Mouse (Mus musculus): ENCODE data around the gene Supt5. TPM values are rescaled to one million over a fixed set of nuclear protein-coding genes. Genes with fewer than 3 reads are reported as not detected.

Gene Supt5
- total RNA-seq, 2 experiments from 2014 or later: 113 to 123 TPM

GRCm38 (mm10) chr7:28306216-28306615 is 32.3 kb downstream of the Supt5 start:
- no peak for DNase-seq (ENCODE audit: low spot score in 2 of 2)

- no peak for DNase-seq (ENCODE audit: low spot score in 2 of 2)
These were observed 32.9 kb downstream of the Supt5 start for GRCm38 (mm10) chr7:28305641-28306040.

GRCm38 (mm10) chr7:28301616-28302433 is 36.7 kb downstream of the Supt5 start, which contains the start of gene Dll3:
Gene Dll3 (minus strand): TSS chr7:28302238.
- peak in 1 of 2 experiments; percentile 37 for DNase-seq (ENCODE audit: low spot score in 2 of 2)

- DNase-seq (ENCODE audit: low spot score in 2 of 2): no peak
These were observed 39.5 kb downstream of the Supt5 start for GRCm38 (mm10) chr7:28298837-28299625.

- peak in 1 of 2 experiments; percentile 35 for DNase-seq (ENCODE audit: low spot score in 2 of 2)
These were observed 44.1 kb downstream of the Supt5 start for GRCm38 (mm10) chr7:28294481-28294880.

GRCm38 (mm10) chr7:28290638-28291590 is 47.6 kb downstream of the Supt5 start, which contains the start of gene Selenov:
Gene Selenov (minus strand): TSS chr7:28291186.
- DNase-seq (ENCODE audit: low spot score in 2 of 2): no peak

- no peak for DNase-seq (ENCODE audit: low spot score in 2 of 2)
These were observed 48.4 kb downstream of the Supt5 start for GRCm38 (mm10) chr7:28290165-28290564.

- DNase-seq (ENCODE audit: low spot score in 2 of 2): no peak
These were observed 57.9 kb downstream of the Supt5 start for GRCm38 (mm10) chr7:28280630-28281029.

- no peak for DNase-seq (ENCODE audit: low spot score in 2 of 2)
These were observed 60.3 kb downstream of the Supt5 start for GRCm38 (mm10) chr7:28278279-28278652.

GRCm38 (mm10) chr7:28277615-28278278 is 60.8 kb downstream of the Supt5 start, which contains the start of gene Eid2b:
Gene Eid2b (plus strand): TSS chr7:28277739.
- peak; percentile 89 to 95 for DNase-seq (ENCODE audit: low spot score in 2 of 2)

GRCm38 (mm10) chr7:28277237-28277614 is 61.3 kb downstream of the Supt5 start:
- no peak for DNase-seq (ENCODE audit: low spot score in 2 of 2)

GRCm38 (mm10) chr7:28271761-28272160 is 66.8 kb downstream of the Supt5 start:
- no peak for DNase-seq (ENCODE audit: low spot score in 2 of 2)

- no peak for DNase-seq (ENCODE audit: low spot score in 2 of 2)
These were observed 69.2 kb downstream of the Supt5 start for GRCm38 (mm10) chr7:28269355-28269754.

GRCm38 (mm10) chr7:28268576-28268975 is 70.0 kb downstream of the Supt5 start:
- DNase-seq (ENCODE audit: low spot score in 2 of 2): no peak

- peak in 1 of 2 experiments; percentile 33 for DNase-seq (ENCODE audit: low spot score in 2 of 2)
These were observed 70.5 kb downstream of the Supt5 start for GRCm38 (mm10) chr7:28268042-28268531.

GRCm38 (mm10) chr7:28267129-28268041 is 71.2 kb downstream of the Supt5 start, which contains the start of gene Eid2:
Gene Eid2 (plus strand): TSS chr7:28267881.
- DNase-seq (ENCODE audit: low spot score in 2 of 2): peak; percentile 60 to 77

- DNase-seq (ENCODE audit: low spot score in 2 of 2): no peak
These were observed 73.2 kb downstream of the Supt5 start for GRCm38 (mm10) chr7:28265391-28265790.

All from adrenal gland, postnatal 4 days (tissue).